Mouse (Mus musculus) fibroblast of lung, adult 2 months (primary cell): ENCODE data around the gene Tcf7.

Experiments used
- DNase-seq: peaks from one replicate; pipeline ENCODE4 v3.0.0-alpha.2; 2011; ENCODE audit warnings: low read depth

Gene Tcf7

DNA sequence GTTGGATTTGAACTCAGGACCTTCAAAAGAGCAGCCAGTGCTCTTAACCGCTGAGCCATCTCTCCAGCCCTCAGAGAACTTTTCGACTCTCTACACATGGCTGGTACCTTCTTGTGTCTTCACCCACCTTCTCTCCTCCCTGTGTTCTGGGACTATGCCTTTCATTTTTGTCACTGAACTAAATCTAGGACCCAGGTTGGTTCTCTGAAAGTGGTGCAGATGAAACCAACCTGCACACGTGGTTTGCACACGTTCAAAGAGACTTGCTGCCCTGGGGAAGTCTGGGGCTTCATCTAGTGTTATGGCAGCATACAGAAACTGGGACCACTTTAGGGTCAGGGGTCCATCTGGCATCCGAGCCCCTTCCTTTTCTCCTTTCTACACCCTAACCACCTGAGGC is 15.5 kb downstream of the Tcf7 start:
- DNase-seq: no peak

DNA sequence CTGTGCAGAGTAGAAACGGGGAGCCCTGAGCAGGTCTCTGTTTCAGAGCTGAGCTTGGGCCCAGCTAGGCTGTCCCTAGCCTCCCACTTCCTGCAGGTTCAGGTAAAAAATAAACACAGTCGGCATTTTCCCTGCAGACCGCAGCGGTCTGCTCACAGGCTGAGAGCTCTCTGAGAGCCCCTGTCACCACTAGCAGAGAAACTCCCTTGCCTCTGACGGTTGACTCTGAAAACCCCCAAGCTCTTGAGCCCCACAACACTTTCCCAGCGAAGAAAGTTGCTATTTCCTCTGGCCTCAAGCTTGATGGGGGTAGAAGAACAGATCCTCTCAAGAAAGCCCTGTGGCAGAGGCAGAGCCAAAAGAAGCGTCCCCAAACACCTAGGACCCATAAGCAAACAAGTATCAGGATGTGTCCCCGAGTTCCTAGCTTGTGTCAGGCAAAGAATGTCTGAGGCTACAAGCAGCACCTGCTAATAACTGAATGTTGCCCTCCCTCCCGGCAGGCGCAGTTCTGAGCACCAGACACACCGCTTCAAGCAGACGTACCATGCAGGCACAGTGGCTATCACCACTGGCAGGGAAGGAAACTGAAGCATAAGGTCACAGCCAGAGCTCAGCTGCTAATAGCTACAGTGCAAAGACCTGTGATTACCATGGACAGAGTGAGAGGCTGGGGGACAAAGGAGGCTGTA is 17.1 kb downstream of the Tcf7 start:
- DNase-seq: no peak

DNA sequence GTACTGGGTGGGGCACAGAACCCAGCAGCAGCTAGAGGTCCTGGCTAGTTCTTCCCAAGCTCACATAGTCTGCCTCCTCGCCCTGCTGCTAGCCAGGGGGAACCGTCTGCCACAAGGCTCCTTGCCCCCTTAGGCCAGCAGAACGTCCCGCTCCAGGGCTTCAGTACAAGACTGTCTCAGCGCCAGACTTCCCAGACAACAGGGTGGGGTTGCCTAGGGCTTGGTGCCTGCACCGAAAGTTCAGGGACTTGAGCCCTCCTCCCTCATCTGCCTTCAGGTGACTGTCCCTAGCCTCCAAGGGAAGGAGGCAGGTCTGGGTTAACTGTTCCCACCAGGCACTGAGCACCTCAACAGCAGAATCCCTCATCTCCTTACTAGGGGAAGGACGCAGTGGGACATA is 17.9 kb downstream of the Tcf7 start:
- DNase-seq: no peak

DNA sequence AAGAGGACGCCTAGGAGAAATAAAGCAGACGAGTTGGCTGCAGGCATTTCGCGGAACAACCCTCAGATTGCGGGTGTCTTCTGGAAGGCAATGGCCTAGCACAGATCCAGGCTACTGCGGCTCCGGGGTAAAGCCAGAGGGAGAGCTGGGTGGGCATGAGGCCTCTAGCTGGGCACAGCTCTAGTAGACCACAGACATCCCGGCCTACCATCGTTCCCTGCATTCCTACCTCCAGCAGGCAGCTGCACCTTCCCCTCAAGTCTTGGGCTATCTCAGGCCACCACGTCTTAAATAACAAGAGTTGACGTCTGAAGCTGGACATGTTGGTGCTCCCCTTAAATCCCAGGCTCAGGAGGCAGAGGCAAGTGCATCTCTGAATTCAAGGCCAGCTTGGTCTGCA is 20.5 kb downstream of the Tcf7 start:
- DNase-seq: no peak

DNA sequence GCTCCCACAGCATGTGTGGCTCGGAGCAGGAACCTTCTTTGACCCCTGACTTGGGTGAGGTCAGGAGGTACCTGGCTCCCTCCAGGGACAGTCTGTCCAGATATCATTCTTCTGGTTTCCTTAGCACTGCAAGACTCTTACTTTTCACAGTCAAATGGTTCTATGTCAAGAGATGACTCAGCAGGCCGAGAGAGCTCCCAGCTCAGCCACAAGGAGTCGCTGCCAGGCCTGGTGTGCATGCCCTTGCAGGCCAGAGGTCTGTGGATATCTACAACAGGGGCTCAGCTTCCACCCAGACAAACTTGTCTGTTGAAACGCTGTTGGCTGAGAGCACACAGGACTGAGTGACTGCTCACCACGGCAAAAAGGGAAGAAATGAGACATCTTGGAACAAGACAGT is 20.9 kb downstream of the Tcf7 start:
- DNase-seq: peak; percentile 76

DNA sequence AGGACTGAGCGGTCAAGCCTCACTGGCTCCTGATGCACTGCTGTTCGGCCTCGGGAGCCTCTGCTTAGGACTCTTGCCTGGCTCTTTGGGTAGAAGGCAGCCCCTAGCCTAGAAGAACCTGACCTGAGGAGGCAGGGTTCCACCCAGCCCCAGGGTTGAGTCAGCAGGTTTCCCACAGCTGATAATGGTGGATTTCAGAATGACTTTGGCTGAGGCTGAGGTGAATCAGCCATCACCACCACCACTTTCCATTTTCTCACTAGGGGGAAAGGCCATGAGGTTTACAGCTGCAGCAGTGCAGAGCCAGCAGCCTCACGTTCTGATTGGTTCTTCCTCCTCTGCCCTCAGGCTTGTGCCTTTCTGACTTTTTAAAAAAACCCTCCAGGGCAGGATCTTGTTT is 21.9 kb downstream of the Tcf7 start:
- peak; percentile 94 for DNase-seq

DNA sequence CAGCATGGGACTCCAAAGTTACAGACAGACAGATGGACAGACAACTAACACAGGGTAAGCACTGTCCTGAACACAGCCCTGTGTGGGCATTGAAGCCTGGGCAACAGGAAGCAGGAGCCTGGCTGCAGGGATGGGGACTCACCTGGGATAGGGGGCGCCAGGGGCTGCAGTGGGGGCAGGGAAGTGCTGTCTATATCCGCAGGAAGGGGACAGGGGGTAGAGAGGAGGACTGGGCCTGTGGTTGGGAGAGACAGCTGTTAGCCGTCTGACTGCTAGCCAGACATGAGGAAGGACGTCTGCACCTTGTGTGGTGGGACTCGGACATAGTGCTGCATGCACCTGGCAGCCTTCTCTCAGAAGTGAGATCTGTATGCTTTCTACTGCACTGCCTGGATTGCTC is 24.1 kb downstream of the Tcf7 start:
- no peak for DNase-seq

DNA sequence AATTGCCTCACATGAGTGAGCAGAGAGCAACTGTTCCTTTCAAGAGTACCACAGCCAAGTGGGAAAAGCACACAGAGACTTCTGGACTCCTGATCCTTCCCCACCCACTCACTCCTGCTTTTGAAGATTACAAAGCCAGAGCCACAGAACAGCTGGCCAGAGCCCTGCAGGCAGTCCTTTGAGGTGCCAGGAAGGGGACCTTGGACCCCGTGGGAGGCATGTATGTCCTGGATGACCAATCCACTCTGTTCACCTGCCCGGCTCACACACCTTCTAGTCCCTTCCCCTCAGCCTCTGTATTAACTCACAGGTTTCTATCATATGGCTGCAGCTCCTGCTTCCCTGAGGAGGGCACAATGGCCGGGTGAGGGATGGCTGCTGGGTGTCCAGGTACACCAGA is 25.4 kb downstream of the Tcf7 start:
- no peak for DNase-seq

DNA sequence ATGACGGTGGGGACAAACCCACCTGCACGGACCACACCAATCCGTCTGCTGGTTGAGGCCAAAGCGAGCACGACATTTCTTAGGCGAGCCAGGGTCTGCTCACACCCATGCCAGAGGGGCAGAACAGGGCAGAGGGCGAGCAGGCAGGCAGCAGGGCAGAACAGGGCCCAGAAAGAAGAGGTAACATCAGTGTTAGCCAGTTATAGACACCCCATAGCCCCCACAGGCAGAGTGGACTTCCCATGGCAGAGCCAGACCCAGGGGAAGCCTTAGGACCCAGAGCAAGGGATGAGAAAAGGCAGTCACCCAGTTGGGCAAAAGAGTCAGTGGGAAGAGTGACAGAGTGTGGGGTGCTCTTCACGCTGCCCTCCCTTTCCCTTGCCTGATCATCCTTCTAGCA is 27.7 kb downstream of the Tcf7 start:
- DNase-seq: no peak

DNA sequence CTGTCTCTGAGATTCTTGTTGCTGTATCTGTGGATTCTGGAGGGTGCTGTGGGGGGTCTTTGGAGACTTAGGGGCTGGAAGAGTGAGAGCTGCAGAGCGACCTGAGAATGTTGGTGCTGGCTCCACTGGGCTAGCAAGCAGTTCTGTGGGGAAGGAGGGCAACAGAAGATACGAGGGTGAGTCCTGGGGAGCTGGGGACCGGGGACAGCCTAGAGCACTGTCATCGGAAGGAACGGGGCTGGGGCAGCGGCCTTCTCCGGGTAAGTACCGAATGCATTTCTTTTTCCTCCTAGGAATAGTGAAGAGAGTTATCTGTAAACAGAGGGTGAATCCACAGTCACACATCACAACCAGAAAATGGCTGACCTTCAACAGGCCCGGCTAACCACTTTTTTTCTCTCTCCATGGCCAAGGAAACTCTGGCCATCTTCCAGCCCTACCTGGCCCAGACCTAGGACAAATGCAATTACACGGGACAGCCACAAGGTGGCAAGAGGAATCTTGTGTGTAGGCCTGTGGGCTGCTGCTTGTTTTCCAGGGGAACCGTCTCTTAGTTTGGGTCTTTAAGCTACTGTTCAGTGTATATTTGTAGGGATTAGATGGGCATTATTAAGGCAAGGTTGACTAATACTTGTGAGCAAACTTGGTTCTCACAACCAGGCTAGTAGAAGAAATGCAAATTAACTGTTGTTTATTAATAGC is 29.0 kb downstream of the Tcf7 start:
- no peak for DNase-seq

DNA sequence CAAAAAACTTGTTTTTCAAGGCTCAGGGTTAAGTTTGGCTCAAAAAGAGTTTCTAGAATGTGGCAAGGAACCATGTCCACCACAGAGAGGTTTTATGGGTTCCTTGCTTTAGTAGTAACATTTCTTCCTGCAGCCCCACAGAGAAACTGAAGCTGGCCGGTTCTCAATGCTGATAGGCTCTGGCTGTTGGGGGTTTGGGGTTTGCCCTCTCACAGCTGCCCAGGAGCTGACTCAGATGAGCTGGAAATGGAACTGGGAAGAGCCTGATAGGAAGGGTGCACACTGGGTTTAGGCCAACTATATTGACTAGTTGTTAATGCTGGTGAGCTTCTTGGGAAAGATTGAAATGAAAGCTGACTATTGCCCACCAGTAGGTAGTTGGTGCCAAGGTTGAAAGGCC is 30.1 kb downstream of the Tcf7 start:
- peak; percentile 92 for DNase-seq

DNA sequence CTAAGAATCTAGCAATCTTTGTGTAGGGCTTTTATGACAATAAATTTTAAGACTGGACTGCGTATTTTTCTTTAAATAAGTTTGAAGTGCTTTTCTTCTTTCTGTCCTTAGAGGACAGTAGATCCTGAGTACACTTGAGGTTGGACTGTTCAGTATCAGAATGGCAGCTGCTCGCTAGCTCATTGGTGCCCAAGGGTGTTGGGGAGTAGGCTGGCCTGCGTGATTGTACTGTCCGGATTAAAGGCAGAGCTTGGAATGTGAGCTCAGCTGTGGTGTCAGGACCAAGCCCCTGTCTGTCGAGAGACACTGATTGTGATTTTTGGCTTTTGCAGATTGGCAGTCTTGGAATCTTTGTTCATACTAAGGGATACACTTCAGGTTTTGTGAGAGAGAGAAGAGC is 31.0 kb downstream of the Tcf7 start:
- no peak for DNase-seq

DNA sequence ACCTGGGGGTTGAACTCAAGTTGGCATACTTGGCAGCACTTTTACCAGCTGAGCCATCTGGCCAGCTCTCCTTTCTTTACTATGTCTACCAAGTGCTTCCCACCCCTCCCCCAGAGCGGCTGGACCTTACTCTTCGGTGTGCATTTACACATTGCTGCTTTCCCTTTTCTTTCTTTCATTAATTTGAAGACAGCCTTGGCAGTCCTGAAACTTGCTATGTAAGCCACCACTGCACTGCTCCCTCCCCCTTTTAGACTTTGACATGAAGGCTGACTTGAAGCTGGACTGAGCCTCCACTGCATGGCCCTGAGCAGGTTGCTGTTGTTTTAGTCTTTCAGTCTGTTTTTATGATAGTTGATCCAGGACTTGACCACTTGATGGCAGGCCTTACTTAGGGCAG is 33.4 kb downstream of the Tcf7 start:
- DNase-seq: no peak

DNA sequence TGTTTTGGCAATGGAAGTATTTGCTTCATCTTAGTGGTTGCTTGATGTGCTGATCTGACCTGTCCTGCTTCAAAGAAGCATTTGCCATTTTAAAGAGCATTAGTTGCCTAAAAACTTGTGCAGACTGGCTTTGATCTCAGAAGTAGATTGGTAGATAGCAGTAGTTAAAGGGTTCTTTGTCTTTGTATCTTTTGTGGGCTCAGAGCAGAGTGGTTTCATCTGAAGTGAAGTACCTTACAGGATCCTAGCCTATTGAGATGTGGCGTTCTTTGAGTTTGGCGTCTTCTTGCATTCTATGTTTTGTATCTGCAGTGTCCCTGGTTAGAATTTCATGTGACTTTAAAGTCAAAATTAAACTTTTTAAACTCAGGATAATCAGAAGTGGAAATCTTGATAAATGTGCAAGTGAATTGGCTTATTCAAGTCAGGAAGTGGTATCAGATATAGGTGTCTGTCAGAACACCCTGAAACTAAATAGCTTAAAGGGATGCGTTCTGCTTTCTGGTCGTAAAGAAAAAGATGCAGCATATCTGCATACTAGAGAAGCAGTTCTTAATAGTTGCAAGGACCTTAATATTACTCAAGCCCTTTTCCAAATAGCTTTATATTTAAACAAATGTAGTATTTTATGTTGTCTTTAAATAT is 41.8 kb downstream of the Tcf7 start:
- no peak for DNase-seq

DNA sequence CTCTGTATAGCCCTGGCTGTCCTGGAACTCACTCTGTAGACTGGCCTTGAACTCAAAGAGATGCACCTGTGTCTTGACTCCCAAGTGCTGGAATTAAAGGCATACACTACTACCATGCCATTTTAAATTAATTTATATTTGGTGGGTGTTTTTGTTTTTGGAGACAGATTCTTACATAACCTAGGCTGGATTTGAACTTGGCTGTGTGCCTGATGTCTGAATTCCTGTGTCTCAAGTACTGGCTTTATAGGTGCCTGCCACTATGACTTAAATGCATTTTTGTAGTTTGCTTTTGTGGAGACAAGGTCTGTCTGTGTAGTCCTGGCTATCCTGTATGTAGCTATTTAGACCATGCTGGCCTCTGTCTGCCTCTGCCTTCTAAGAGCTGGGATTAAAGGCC is 48.3 kb downstream of the Tcf7 start:
- DNase-seq: no peak

DNA sequence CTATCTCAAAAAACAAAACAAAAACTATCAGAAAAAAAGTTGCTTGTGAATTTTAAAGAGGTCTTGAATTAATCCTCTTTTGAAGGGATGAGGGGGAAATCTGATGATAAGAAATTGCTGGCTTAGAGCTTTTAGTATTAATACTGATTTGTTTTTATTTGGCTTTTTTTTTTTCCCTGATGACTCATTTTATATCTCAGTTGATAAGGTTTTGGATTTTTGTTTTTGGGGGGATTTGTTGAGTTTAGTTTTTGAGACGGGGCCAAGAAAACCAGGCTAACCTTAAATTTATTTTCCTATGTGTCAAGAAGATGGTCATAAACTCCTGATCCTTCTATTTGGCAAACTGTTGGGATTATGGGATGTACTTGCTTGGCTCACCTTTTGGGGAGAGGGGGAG is 48.9 kb downstream of the Tcf7 start:
- DNase-seq: no peak

DNA sequence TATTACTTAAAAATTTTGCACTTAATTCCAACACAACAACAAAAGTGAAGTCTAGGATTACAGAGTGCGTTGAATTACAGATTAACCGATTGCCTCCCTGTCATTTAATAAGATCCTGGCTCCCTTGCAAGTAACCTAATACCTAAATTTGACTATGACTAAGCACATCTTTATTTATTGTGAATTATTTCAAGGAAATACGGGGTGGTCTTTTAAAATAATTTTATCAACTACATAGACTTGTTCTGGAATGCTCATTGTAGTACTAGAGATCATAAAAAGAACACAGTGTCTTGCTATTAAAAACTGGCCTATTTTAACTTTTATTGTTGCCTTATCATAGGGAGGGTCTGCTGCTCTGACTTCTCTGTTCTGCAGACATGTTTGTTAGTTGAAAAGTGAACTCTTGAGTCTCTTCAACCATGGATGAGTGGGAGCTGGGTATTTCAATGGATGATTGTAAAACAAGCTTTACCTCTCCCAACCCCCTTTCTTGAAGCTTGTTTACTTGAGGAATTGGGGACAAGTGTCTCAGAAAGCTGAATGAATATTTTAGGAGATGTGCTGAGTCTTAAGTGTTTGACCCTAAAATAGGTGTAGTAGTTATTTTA is 49.7 kb downstream of the Tcf7 start:
- DNase-seq: no peak

DNA sequence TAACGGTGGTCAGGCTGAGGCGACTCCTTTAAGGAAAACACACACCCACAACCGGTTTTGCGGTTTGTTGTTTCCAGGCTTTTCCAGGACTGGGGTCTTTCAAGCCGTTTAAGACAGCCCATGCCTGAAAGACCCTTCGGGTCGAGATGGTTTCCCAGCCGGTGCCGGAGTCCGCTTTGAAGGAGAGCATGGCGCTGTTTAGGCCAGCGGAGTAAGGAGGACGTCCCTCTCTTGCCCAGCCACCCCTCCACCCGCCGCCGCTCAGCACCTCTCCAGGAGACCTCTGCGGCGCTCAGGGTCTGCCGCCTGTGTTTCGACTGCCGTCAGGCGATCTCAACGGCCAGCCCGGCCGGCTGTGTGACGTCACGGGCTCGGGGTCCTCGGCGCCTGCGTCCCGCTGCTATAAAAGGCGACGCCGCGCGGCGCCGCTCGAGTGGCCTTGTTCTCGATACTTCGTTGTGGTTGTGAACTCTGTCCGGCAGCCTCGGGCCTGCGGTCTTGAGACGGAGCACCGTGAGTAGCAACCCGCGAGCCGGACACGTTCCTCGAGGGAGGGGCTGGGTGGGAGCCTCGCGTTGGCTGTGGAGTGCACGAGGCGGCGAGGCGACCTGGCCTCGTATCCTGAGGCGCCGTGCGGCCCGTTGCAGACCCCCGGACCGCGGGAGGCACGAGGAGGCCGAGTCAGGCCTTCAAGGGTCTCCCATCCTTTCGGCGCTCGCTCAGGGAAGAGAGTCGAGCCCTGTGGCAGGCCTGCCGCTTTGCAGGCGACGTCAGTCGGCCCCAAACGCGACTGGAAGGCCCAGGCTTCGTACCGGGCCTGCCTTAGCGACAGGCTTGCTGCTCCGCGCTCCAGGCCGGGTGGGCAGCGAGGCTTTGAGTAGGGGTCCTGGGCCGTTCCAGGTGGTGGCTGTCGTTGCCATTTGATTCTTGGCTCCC is 50.9 kb downstream of the Tcf7 start, which contains the start of gene Skp1a:
Gene Skp1a, plus strand, starts transcription at position 390 of the 936 bp plus-strand sequence.
- DNase-seq: peak; percentile 58

DNA sequence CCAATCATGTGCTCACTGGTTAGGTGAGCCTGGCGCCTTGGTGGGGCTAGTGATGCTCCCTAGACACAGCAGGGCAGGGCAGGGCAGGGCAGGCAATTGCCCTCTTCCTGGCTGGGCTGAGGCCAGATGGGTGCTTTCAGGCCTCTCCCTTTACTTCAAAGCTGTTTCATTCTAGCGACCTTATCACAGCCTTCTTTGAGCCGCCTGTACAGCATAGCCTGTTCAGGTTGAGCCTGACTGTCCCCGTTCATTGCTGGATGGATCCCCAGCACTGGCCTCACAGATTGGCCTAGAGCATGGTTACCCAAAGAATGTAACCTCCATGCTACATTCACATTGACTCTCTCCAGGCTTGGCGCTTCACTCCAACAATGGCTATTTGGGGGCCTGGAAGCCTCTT is 52.1 kb downstream of the Tcf7 start:
- no peak for DNase-seq

DNA sequence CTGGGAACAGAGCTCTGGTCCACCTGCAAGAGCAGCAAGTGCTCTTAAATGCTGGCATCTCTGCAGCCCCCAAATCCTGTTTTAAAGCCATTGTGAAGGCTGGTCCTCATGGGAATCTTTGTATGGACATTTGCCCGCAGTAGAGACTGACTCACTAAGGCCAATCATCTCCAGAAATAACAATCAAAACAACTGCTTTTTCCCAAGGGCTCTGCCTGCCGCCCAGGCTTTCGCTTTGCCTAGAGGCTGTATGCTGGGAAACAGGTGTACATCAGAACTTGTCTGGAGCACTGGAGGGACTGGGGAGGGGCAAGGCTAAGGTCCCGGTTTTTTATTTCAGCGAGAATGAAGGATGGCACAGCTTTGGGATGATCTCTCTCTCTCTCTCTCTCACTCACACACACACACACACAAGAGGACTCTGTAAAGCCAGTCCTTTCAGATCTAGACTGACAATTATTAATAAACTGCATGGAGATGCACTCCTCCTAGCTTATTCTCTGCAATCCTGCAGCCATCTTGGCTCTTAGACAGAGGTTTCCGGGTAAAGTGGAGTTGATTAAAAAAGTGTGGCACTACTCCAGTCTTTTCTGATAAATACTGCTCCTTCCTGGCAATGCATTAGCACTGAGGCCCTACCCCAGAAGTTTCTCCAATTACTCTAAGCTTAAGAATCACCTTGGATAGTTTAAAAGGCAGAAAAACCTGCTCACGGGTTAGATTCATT is 53.9 kb downstream of the Tcf7 start:
- no peak for DNase-seq
